Comparison of ENCODE assay signal across 8 mouse cellular contexts in genomic region chr1:193363801-193364231, GRCm38 (mm10). TPM values are rescaled to one million over a fixed set of nuclear protein-coding genes. Genes with fewer than 3 reads are reported as not detected.
A peak's percentile ranks its signal among the peaks of the same experiment; 100 is the strongest.
DNase-seq lines count a peak whose midpoint lies in the region; TF ChIP-seq lines count a peak whose summit lies in the region.

No protein-coding gene starts in this region.

- intact Hi-C loops in heart, postnatal 10 days (cut with DNase I), result loop anchor here (1.0 to 5.0 kb wide), 2 partner anchors 34 to 107 kb away; no protein-coding TSS in a partner anchor
- intact Hi-C loops in left cerebral cortex, postnatal 14 days (cut with DNase I), result loop anchor here (5.0 kb wide), 1 partner anchor 107 kb away; no protein-coding TSS in a partner anchor

- DNase-seq in layer of hippocampus, adult 2 months (ENCODE audit: low spot score in 2 of 2), result peak; percentile 47 to 73
- DNase-seq in layer of hippocampus, postnatal 14 days (ENCODE audit: low spot score in 2 of 2), result no peak
- DNase-seq in cerebellum, adult 8-10 months, result peak; percentile 55
- DNase-seq in heart, postnatal 10 days, result peak; percentile 71 to 78
- DNase-seq in left cerebral cortex, postnatal 14 days (ENCODE audit: low spot score in 2 of 2), result peak; percentile 70 to 84
- no peak for DNase-seq in c-Kit-positive CD71-positive TER-119-positive erythroid progenitor cells, embryonic 14.5 days (ENCODE audit: low spot score)

- H3K9ac ChIP-seq in ES-Bruce4 (ENCODE audit: low read depth, poor library complexity, severe bottlenecking), result no peak overlapping the region

- H3K4me1 ChIP-seq in ES-Bruce4 (ENCODE audit: control insufficient read depth, insufficient read depth, low read length), result no peaks in the 10 kb centered on the region
- H3K4me1 ChIP-seq in olfactory bulb, adult 2 months (ENCODE audit: control insufficient read depth, insufficient read depth, low read length), result peaks cover 45% of the 10 kb centered on the region

- TF ChIP-seq CTCF in layer of hippocampus, adult 2 months (conservative IDR thresholded peaks at IDR 0.05), result peak; percentile 90
- peak; percentile 60 for TF ChIP-seq CTCF in ES-Bruce4 (IDR thresholded peaks at IDR 0.05; ENCODE audit: low read depth, low read length)
- peak; percentile 70 for TF ChIP-seq CTCF in olfactory bulb, adult 2 months (IDR thresholded peaks at IDR 0.05; ENCODE audit: insufficient read depth, low read depth, low read length)

- WGBS in olfactory bulb, adult 2 months, result 34% methylated on average over 5 of the region's 5 CpGs

- H3K27ac ChIP-seq in layer of hippocampus, adult 2 months, result peak overlapping the region; percentile 47
- no peak overlapping the region for H3K27ac ChIP-seq in ES-Bruce4 (ENCODE audit: insufficient read depth, low read length)
- no peak overlapping the region for H3K27ac ChIP-seq in olfactory bulb, adult 2 months (ENCODE audit: insufficient read depth, low read depth, low read length)

- no peaks in the 10 kb centered on the region for H3K27me3 ChIP-seq in ES-Bruce4 (ENCODE audit: control insufficient read depth, insufficient read depth, low read length, poor library complexity, severe bottlenecking)

- no peak overlapping the region for H3K4me3 ChIP-seq in layer of hippocampus, adult 2 months
- no peak overlapping the region for H3K4me3 ChIP-seq in ES-Bruce4 (ENCODE audit: low read depth, low read length)
- H3K4me3 ChIP-seq in olfactory bulb, adult 2 months (ENCODE audit: insufficient read depth, low read depth, low read length), result no peak overlapping the region

- H3K9me3 ChIP-seq in ES-Bruce4 (replicated peaks; ENCODE audit: control insufficient read depth, insufficient read depth, low read length, poor library complexity, severe bottlenecking), result no peaks in the 10 kb centered on the region

- H3K36me3 ChIP-seq in ES-Bruce4 (ENCODE audit: control insufficient read depth, insufficient read depth, low read length, poor library complexity, severe bottlenecking), result no peaks in the 10 kb centered on the region

- TF ChIP-seq EP300 in ES-Bruce4 (IDR thresholded peaks at IDR 0.05; ENCODE audit: insufficient read depth, low read depth, low read length), result no peak

- TF ChIP-seq POLR2A in ES-Bruce4 (IDR thresholded peaks at IDR 0.05; ENCODE audit: insufficient read depth, low read length), result no peak
- TF ChIP-seq POLR2A in olfactory bulb, adult 2 months (IDR thresholded peaks at IDR 0.05; ENCODE audit: insufficient read depth, low read depth, low read length), result no peak

RNA-seq across cellular contexts. Expression of gene Camk1g, which starts 6.3 kb away (rescaled TPM):
- total RNA-seq in layer of hippocampus, adult 2 months (2021), result 10 to 100 TPM; 23.6 to 24.4 TPM
- 10 to 100 TPM; 30.7 to 37.8 TPM for total RNA-seq in layer of hippocampus, postnatal 14 days (2021)
- 0.37 and 0.54 TPM in 2 replicates for polyA plus RNA-seq in ES-Bruce4 (2011; ENCODE audit: insufficient read depth, insufficient read length, low read depth, missing spikeins)
- 1 to 10 TPM; 1.4 to 1.6 TPM for total RNA-seq in heart, postnatal 10 days (2021)
- total RNA-seq in left cerebral cortex, postnatal 14 days (2021), result 10 to 100 TPM; 42.8 to 43.6 TPM
- polyA plus RNA-seq in olfactory bulb, adult 2 months (2012; ENCODE audit: insufficient read depth, insufficient read length, low replicate concordance, missing spikeins), result not detected in 2 replicates

Comparison
In these comparisons a context has a peak if more than half of its experiments do, and no peak if none do; other contexts are left out.
1. DNase-seq: peak in layer of hippocampus, adult 2 months (2 of 2), cerebellum, adult 8-10 months (single experiment), heart, postnatal 10 days (2 of 2) and left cerebral cortex, postnatal 14 days (2 of 2); none in layer of hippocampus, postnatal 14 days (0 of 2) and c-Kit-positive CD71-positive TER-119-positive erythroid progenitor cells, embryonic 14.5 days (single experiment).
2. RNA of gene Camk1g, which starts 6.3 kb away (total RNA-seq): 42.8 to 43.6 TPM in left cerebral cortex, postnatal 14 days, 30.7 to 37.8 TPM in layer of hippocampus, postnatal 14 days and 23.6 to 24.4 TPM in layer of hippocampus, adult 2 months; 1.4 to 1.6 TPM in heart, postnatal 10 days; every median in the first group is over 4 times any median in the second.
3. Peak in every context shown above with its lines, with median percentiles within 50 percentile points of each other: CTCF ChIP-seq.